Mouse (Mus musculus) lung, embryonic 15.5 days (tissue): Measurements from ENCODE around the gene Plxna4. TPM values are rescaled to one million over a fixed set of nuclear protein-coding genes. Genes with fewer than 3 reads are reported as not detected.

ENCODE experiments used
- ATAC-seq: fragments of 200-750 bp; cut with Nextera tagmentation; 2 replicates; pipeline ENCODE4 v1.8.0; 2017; ENCODE audit warnings: moderate number of reproducible peaks, borderline replicate concordance; ENCODE audit not compliant: low FRiP score, low TSS enrichment; ENCODE audit errors: extremely low read depth
- H3K27ac ChIP-seq: fragments of 300-500 bp; sonication (generic); 2 replicates; pipeline ENCODE4 v1.5.1; 2015; ENCODE audit warnings: moderate library complexity, mild to moderate bottlenecking, inconsistent platforms
- H3K27me3 ChIP-seq: fragments of 300-500 bp; sonication (generic); 2 replicates; pipeline ENCODE4 v1.6.1; 2015; ENCODE audit warnings: inconsistent platforms
- H3K36me3 ChIP-seq: fragments of 300-500 bp; sonication (generic); 2 replicates; pipeline ENCODE4 v1.6.1; 2015; ENCODE audit warnings: inconsistent platforms
- H3K4me1 ChIP-seq: fragments of 300-500 bp; sonication (generic); 2 replicates; pipeline ENCODE4 v1.6.1; 2015; ENCODE audit warnings: inconsistent platforms
- H3K4me2 ChIP-seq: fragments of 300-500 bp; sonication (generic); 2 replicates; pipeline ENCODE4 v1.6.1; 2015; ENCODE audit warnings: inconsistent platforms, mild to moderate bottlenecking, moderate library complexity
- H3K4me3 ChIP-seq: fragments of 300-500 bp; sonication (generic); 2 replicates; pipeline ENCODE4 v1.5.1; 2015; ENCODE audit warnings: mild to moderate bottlenecking, inconsistent platforms
- H3K9ac ChIP-seq: fragments of 300-500 bp; sonication (generic); 2 replicates; pipeline ENCODE4 v1.6.1; 2015; ENCODE audit warnings: inconsistent platforms
- H3K9me3 ChIP-seq: fragments of 300-500 bp; sonication (generic); 2 replicates; pipeline ENCODE4 v1.6.1; 2016; ENCODE audit warnings: inconsistent platforms
- WGBS: fragments of 180-500 bp; shearing (Covaris S2); methylation state at CpG from one replicate; pipeline ENCODE4 v1.1.7; 2015; 5-methylcytosine and 5-hydroxymethylcytosine counted together
- polyA plus RNA-seq: library from polyadenylated mRNA; unstranded; fragments of >200 nt; fragmentation: Nextera tagmentation; extraction: Ambion mirVana; gene quantifications from 2 replicates; pipeline ENCODE4 v1.2.1, GENCODE M21; 2015

Plxna4 gene
- polyA plus RNA-seq, 1 experiment from 2014 or later, result 2.1 TPM

DNA sequence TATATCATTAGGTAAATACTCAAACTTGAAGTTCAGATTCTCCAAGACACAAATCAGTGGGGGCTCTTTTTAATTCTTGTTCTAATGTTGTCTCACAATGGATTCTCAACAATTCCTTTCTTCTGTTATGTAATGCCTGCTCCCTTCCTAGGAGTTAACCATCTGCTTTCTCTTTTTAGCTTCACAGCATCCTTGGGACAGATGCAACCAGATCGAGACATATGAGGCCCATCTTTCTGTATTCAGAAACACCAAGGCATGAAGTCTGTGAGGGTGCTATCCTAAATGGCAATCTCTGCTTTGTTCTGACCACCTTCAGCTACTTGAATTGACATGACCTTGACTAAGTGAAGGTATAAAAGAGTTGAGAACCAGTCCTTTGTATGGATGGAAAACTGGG lies 144.3 kb downstream of the Plxna4 start:
- no peak for ATAC-seq
- 92% methylated on average over 1 of the region's 1 CpGs for WGBS
- H3K9ac ChIP-seq, result no peak overlapping the region

DNA sequence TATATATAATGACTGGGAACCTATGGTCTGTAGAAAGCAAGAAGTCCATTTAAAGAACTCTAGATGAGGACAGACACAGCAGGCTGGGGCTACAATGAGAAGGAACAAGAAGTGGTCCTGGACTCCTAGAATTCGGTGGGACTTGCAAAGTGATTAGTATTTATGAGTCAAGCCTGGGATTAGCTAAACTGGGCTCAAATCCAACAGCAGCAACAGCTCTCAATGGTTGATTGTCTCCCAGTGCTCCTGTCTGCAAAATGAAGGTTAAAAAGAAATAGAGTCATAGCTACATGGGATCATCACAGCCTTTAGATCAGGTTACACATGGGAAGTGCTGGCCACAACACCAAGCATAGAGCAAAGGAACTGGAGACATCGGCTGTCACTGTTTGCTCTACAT lies 148.6 kb downstream of the Plxna4 start:
- ATAC-seq, result no peak
- H3K4me3 ChIP-seq, result no peak overlapping the region
- no peaks in the 10 kb centered on the region for H3K9me3 ChIP-seq
- no peaks in the 10 kb centered on the region for H3K27me3 ChIP-seq
- no peak overlapping the region for H3K4me2 ChIP-seq
- H3K36me3 ChIP-seq, result no peaks in the 10 kb centered on the region
- 62% methylated on average over 2 of the region's 2 CpGs for WGBS
- no peak overlapping the region for H3K27ac ChIP-seq
- H3K4me1 ChIP-seq, result 0 out of 2 replicates have a peak, but pooled peaks cover 4% of the 10 kb centered on the region
- H3K9ac ChIP-seq, result no peak overlapping the region

More for the DNA sequence above, 144.3 kb downstream of the Plxna4 start:
- Histone ChIP-seq H3K4me1 (no peaks in the 10 kb centered on the region), H3K36me3 (no peaks in the 10 kb centered on the region), H3K27me3 (no peaks in the 10 kb centered on the region), H3K4me2 (no peak overlapping the region), H3K9me3 (no peaks in the 10 kb centered on the region), H3K4me3 (no peak overlapping the region), H3K27ac (no peak overlapping the region)

DNA sequence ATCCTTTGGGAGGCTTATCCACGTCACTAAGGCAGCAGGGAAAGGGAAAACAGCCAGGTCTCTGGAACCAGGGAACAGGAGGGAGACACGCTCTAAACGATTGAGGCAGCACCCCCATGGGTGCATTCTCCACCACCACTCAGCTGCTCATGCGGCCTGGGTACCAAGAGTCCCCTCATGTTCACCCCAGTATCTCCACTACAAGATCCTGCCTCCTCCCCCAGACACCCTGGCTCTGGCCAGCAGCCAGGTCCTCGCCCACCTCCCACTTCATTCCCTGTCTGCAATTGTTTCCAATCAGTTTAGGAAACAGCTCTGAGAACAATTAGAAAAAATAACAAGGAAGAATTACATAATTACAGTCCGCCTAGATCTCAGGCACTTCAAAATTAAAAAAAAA lies 150.8 kb downstream of the Plxna4 start:
- H3K4me2 ChIP-seq, result no peak overlapping the region
- H3K4me3 ChIP-seq, result no peak overlapping the region
- ATAC-seq, result no peak
- 0 out of 2 replicates have a peak, but pooled peaks cover 4% of the 10 kb centered on the region for H3K4me1 ChIP-seq
- 40% methylated on average over 6 of the region's 6 CpGs for WGBS
- no peak overlapping the region for H3K27ac ChIP-seq
- H3K36me3 ChIP-seq, result no peaks in the 10 kb centered on the region
- H3K9me3 ChIP-seq, result no peaks in the 10 kb centered on the region
- no peaks in the 10 kb centered on the region for H3K27me3 ChIP-seq
- H3K9ac ChIP-seq, result no peak overlapping the region

DNA sequence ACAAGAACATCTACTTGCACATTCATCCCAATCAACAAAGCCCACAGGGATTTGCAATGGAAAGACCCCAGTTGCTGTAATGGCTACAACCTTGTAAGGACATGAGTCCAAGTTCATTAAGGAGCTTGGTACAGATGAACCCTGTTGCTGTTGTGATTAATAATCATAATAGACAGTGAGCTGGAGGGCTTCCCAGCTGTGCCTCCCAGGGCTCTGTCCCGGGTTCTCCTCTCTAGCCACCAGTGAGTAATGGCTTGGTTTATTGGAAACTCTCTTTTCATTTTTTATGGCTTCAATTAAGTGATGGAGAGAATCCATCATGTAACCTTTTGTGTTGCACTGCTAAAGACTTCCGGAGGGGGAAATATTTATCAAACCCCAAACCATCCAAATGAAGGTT lies 164.9 kb downstream of the Plxna4 start:
- 53% methylated on average over 2 of the region's 2 CpGs for WGBS
- Histone ChIP-seq H3K4me3 (no peak overlapping the region), H3K27me3 (no peaks in the 10 kb centered on the region), H3K36me3 (no peaks in the 10 kb centered on the region), H3K4me1 (no peaks in the 10 kb centered on the region), H3K4me2 (no peak overlapping the region), H3K27ac (no peak overlapping the region), H3K9ac (no peak overlapping the region), H3K9me3 (no peaks in the 10 kb centered on the region)
- ATAC-seq, result no peak

DNA sequence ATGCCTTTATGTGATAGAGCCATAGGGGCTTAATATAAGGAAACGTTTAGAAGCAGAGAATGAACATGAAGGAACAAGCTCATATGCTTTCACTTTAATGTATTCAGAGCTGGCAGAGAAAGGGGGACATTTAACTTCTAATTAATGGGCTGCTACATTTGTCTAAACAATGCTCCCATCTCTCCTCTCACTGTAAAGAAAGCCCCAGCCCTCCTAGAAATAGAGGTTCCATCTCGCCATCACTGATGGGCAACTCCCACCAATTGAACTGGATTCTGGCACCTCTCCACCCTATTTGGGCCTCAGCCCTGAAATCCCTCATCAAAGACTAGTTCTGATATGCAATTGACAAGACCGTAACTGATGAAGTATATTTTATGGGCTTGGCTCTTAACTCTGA lies 167.4 kb downstream of the Plxna4 start:
- Histone ChIP-seq H3K9ac (no peak overlapping the region), H3K9me3 (no peaks in the 10 kb centered on the region), H3K36me3 (no peaks in the 10 kb centered on the region), H3K27ac (no peak overlapping the region), H3K27me3 (no peaks in the 10 kb centered on the region), H3K4me2 (no peak overlapping the region), H3K4me1 (no peaks in the 10 kb centered on the region), H3K4me3 (no peak overlapping the region)
- 44% methylated on average over 3 of the region's 3 CpGs for WGBS
- ATAC-seq, result no peak

DNA sequence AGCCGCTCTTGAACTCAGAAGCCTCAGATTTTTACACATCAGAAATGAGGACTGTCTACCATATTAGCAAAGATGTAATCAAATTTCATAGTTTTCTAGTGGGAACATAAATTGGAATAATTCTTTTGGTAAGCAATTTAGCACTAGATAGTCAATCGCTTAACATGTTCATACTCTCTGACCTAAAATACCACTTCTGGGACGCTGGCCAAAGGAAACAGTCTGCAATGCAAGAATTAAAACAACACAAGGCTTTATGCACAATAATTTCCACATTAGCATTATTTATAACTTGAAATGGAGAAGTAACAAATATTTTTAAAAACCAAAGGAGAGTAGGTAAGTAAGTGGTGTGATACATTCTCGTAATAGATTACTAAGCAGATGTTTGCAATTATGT lies 170.6 kb downstream of the Plxna4 start:
- 62% methylated on average over 4 of the region's 4 CpGs for WGBS
- Histone ChIP-seq H3K36me3 (no peaks in the 10 kb centered on the region), H3K4me3 (no peak overlapping the region), H3K27me3 (no peaks in the 10 kb centered on the region), H3K9ac (no peak overlapping the region), H3K27ac (no peak overlapping the region), H3K9me3 (no peaks in the 10 kb centered on the region), H3K4me2 (no peak overlapping the region), H3K4me1 (no peaks in the 10 kb centered on the region)
- ATAC-seq, result no peak

DNA sequence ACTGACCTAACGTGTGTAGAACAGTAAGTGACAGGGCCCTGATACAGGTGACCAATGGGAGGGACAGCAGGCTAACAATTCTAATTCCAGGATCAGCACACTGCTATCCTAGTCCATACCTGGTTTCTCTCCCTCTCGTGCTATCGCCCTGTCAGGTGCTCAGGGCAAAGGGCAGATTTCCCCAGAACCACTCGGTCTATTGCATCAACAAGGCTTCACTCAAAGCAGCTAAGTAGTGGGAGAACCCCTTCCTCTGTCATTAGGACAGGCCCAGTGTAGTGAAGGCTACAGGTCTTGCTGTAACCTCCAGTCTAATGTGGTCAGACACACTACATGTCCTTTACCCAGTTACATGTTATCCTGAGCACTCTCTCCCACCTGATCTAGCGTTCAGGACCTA lies 176.7 kb downstream of the Plxna4 start:
- H3K36me3 ChIP-seq, result no peaks in the 10 kb centered on the region
- H3K9ac ChIP-seq, result no peak overlapping the region
- peaks cover 5% of the 10 kb centered on the region; the same call in 1 of the 2 replicates for H3K27me3 ChIP-seq
- H3K27ac ChIP-seq, result no peak overlapping the region
- no peak overlapping the region for H3K4me3 ChIP-seq
- 59% methylated on average over 5 of the region's 5 CpGs for WGBS
- H3K4me1 ChIP-seq, result 0 out of 2 replicates have a peak, but pooled peaks cover 4% of the 10 kb centered on the region
- ATAC-seq, result no peak
- no peak overlapping the region for H3K4me2 ChIP-seq
- no peaks in the 10 kb centered on the region for H3K9me3 ChIP-seq

DNA sequence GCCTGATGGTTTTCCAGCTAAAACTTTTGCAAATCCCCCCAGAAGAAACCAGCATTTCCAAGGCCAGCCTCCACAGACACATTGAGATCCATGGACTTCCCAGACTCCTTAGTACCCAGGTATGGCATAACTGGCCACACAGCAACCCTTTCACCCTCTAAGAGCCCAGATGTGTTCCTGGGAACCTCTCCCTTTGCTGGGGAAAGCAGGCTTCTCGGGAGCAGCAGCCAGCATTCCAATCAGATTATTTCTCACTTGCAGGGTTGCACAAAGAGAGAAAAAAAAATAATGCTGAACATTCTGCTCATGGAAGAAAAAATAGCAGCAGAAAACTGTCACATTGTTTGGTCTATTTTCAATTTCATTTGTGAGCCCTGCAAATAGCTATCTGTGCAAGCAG lies 178.4 kb downstream of the Plxna4 start:
- Histone ChIP-seq H3K4me2 (no peak overlapping the region), H3K27me3 (peaks cover 5% of the 10 kb centered on the region; the same call in 1 of the 2 replicates), H3K36me3 (no peaks in the 10 kb centered on the region), H3K9ac (no peak overlapping the region), H3K9me3 (no peaks in the 10 kb centered on the region), H3K27ac (no peak overlapping the region), H3K4me1 (0 out of 2 replicates have a peak, but pooled peaks cover 4% of the 10 kb centered on the region), H3K4me3 (no peak overlapping the region)
- no peak for ATAC-seq
- 14% methylated on average over 1 of the region's 1 CpGs for WGBS

DNA sequence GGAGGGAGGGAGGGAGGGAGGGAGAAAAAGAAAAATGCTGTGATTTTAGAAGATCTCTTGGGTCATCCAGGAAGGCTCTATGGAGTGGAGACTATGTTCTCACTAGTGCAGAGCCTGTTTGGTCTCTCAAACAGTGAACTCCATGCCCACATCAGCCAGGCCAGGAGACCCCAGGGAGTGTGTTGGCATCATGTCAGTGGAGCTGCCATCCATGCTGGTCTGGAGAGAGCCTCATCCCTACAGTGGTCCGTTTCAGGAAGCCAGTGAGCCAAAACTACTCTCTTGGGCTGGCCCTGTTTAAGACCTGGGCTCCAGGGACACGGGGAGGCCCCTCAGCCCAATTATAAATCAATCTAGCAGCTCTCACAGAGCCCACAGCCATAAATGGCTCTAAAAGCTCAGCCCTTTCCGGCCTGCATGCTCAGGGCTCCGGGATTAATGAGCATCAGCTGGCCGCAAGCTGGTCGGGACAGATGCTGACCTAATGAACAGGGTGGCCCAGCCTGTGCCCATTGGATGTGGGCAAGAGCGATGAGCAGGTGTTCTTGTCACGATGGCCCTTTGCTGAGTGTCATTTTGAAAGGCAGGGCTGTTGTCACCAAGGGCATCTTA lies 180.3 kb downstream of the Plxna4 start:
- peaks cover 5% of the 10 kb centered on the region; the same call in 1 of the 2 replicates for H3K27me3 ChIP-seq
- WGBS, result 55% methylated on average over 8 of the region's 8 CpGs
- no peak overlapping the region for H3K4me3 ChIP-seq
- H3K9me3 ChIP-seq, result no peaks in the 10 kb centered on the region
- H3K4me2 ChIP-seq, result no peak overlapping the region
- H3K36me3 ChIP-seq, result no peaks in the 10 kb centered on the region
- no peak overlapping the region for H3K27ac ChIP-seq
- ATAC-seq, result no peak
- H3K9ac ChIP-seq, result no peak overlapping the region
- 0 out of 2 replicates have a peak, but pooled peaks cover 7% of the 10 kb centered on the region for H3K4me1 ChIP-seq

DNA sequence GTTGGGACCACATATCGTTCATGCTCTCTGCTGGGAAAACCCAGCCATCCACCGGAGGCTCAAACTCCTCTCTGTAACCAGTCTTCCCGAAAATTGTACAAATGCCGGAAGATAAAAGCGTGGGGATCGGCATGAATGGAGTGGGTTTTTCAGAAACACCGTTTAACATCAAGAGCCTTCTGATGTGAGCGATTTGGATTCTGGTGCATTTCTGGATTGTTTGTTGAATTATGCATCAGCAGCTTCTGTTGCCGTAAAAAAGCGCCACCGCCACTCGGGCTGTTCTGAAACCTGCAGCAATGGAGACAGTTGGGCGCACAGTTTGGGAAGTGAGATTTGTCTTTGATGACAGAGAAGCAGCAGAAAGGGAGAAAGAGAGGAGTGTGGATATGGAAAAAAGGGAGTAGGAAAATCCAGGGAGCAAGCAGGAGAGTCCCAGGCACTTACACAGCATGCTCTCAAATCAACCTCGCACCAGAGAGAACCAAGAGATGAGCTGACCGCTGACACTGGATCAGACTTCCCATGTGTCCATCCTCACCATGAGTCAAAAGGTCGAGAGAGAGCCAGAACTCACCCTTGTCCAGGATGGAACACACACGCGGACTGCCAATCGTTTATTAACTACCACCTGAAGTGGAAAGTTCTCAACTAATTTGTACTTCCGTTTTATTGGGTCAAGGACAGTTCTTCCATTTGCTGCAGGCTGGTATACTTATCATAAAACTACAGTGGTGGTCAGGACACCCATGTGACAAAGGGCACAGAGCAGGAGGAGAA lies 181.5 kb downstream of the Plxna4 start:
- Histone ChIP-seq H3K9ac (no peak overlapping the region), H3K36me3 (no peaks in the 10 kb centered on the region), H3K4me2 (no peak overlapping the region), H3K27ac (no peak overlapping the region), H3K4me3 (no peak overlapping the region), H3K27me3 (peaks cover 5% of the 10 kb centered on the region; the same call in 1 of the 2 replicates), H3K4me1 (0 out of 2 replicates have a peak, but pooled peaks cover 7% of the 10 kb centered on the region), H3K9me3 (no peaks in the 10 kb centered on the region)
- no peak for ATAC-seq
- 82% methylated on average over 20 of the region's 20 CpGs for WGBS

DNA sequence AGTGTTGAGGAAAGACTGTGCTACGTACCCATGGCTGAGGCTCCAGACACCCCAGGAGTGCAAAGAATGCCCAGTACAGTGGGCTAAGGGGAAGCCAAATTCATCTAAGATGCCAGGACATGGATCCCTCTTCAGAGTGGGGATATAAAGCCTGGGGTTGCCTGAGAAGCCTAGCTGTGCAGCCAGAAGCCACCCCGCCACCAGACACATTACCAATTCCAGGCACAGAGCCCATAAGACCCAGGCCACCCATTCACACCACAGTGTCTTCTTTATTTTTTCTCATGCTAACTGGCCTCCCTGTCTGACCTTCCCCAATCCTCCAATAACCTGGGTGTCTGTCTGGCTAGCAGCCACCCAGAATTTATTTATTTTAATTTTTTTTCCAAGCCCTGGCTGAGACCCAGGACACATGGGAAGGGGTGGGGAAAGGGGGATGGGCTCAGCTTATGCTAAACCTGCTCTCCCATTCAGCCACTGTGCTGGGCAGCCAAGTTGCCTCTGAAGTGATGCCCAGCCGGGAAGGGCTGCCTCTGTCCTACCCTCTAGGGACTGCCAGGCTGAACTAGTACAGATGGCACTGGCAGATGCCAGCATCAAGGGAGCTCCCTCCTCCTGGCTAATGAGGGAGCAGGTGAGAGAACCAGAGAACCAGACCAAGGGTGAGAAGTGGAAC lies 185.3 kb downstream of the Plxna4 start:
- ATAC-seq, result no peak
- no peaks in the 10 kb centered on the region for H3K9me3 ChIP-seq
- no peaks in the 10 kb centered on the region for H3K27me3 ChIP-seq
- no peak overlapping the region for H3K27ac ChIP-seq
- no peak overlapping the region for H3K4me3 ChIP-seq
- no peak overlapping the region for H3K9ac ChIP-seq
- no peaks in the 10 kb centered on the region for H3K36me3 ChIP-seq
- no peak overlapping the region for H3K4me2 ChIP-seq
- 0 out of 2 replicates have a peak, but pooled peaks cover 3% of the 10 kb centered on the region for H3K4me1 ChIP-seq
- 60% methylated on average over 3 of the region's 3 CpGs for WGBS

DNA sequence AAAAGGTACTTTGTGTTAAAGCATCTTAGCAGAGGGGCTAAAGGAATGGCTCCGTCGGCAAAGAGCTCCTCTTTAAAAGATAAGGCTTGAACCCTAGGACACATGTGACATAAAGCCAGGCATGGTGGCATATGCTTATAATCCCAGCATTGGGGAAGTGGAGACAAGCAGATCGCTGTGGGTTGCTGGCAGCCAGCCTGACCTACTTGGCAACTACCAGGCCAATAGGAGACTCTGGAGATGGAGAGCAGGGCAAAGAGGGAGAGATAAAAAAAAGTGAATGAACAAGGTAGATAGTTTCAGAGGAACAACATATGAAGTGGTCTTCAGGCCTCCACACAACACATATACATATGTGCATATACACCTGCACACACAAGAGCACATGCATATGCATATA lies 189.7 kb downstream of the Plxna4 start:
- H3K36me3 ChIP-seq, result no peaks in the 10 kb centered on the region
- no peak overlapping the region for H3K4me3 ChIP-seq
- no peak overlapping the region for H3K27ac ChIP-seq
- ATAC-seq, result no peak
- no peaks in the 10 kb centered on the region for H3K27me3 ChIP-seq
- no peak overlapping the region for H3K4me2 ChIP-seq
- H3K9me3 ChIP-seq, result no peaks in the 10 kb centered on the region
- H3K9ac ChIP-seq, result no peak overlapping the region
- H3K4me1 ChIP-seq, result peaks cover 15% of the 10 kb centered on the region
- 76% methylated on average over 3 of the region's 3 CpGs for WGBS
